Comparison of ENCODE assay signal across 8 mouse cellular contexts in the genomic region with DNA sequence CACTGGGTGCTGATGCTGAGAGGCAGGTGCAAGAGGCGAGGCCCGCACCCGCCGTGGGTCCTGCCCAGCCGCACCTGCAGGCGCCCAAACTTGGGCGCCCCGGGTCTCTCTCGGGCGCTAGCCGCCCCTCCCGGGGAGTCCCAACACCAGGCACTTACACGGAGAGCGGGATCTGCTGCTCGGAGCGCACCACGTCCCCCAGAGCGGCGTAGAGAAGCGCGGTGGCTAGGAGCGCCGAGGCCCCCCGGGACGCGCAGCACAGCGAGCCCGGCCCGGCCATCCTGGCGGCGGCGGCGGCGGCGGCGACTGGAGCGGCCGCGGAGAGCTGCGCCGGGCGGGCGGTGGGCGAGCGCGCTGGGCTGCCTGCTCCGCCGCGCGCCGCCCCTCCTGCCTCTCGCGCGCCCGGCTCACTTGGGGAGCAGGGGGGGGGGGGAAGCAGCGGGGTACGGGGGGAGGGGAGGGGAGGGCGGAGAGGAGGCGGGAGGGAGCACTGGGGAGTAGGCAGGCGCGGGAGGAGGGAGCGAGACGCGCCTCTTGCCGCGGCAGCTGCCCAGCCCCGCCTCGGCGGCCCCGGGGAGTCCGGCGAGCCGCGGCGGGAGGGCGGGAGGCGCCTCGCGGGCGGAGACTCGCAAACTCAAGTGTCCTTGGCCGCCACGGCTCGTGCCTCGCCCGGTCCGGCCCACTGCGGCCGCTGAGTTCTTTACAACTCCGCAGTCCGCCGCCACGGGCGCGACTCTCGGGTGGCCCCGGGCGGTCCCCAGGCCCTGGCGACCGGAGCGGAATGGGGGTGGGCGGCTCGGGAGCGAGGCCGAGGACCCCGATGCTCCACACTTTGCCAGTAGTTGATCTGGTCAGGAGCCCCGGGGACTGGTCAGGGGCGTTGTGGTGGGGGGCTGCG. TPM values are rescaled to one million over a fixed set of nuclear protein-coding genes. Genes with fewer than 3 reads are reported as not detected.
DNase-seq lines count a peak whose midpoint lies in the region; ATAC-seq and TF ChIP-seq lines count a peak whose summit lies in the region.

Cacna2d3 (minus strand) TSS at position 377 of the 898 bp plus-strand sequence.

- peak within 1 kb of the TSS; percentile 64 for H3K9ac ChIP-seq in heart, embryonic 14.5 days (ENCODE audit: low read length)
- peak within 1 kb of the TSS; percentile 57 for H3K9ac ChIP-seq in kidney, postnatal 0 days (ENCODE audit: low read depth, low read length)
- peak within 1 kb of the TSS; percentile 75 for H3K9ac ChIP-seq in neural tube, embryonic 11.5 days (ENCODE audit: low read length)

- DNase-seq in kidney, postnatal 0 days (ENCODE audit: low spot score), result peak; percentile 69
- DNase-seq in liver, result peak; percentile 28
- DNase-seq in neural tube, embryonic 11.5 days (ENCODE audit: low spot score), result peak; percentile 77
- DNase-seq in urinary bladder, postnatal 14 days (ENCODE audit: low spot score), result peak; percentile 52

- peak; percentile 50; the same call in 1 of the 2 replicates for TF ChIP-seq POLR2A in embryonic fibroblast, embryonic 13.5 days (IDR thresholded peaks at IDR 0.05; ENCODE audit: low read depth, low read length)

- no peak for TF ChIP-seq CTCF in embryonic fibroblast, embryonic 13.5 days (IDR thresholded peaks at IDR 0.05; ENCODE audit: borderline replicate concordance, insufficient read depth, low read length)
- no peak for TF ChIP-seq CTCF in kidney, postnatal 0 days (IDR thresholded peaks at IDR 0.05; ENCODE audit: low read depth)

- H3K27me3 ChIP-seq in erythroblast, embryonic 14.5 days (ENCODE audit: control insufficient read depth), result peaks cover 68% of the 10 kb centered on the region
- peaks cover 92% of the 10 kb centered on the region for H3K27me3 ChIP-seq in heart, embryonic 14.5 days (ENCODE audit: control insufficient read depth, insufficient read depth, low read length)
- H3K27me3 ChIP-seq in kidney, postnatal 0 days (ENCODE audit: insufficient read depth, low read length), result peaks cover 37% of the 10 kb centered on the region
- peaks cover 47% of the 10 kb centered on the region for H3K27me3 ChIP-seq in neural tube, embryonic 11.5 days (ENCODE audit: control insufficient read depth, insufficient read depth, low read length)

- H3K4me1 ChIP-seq in erythroblast, embryonic 14.5 days (ENCODE audit: control insufficient read depth), result no peaks in the 10 kb centered on the region
- no peaks in the 10 kb centered on the region for H3K4me1 ChIP-seq in embryonic fibroblast, embryonic 13.5 days (ENCODE audit: control insufficient read depth, insufficient read depth, low read length)
- H3K4me1 ChIP-seq in heart, embryonic 14.5 days (ENCODE audit: control insufficient read depth in 2 of 2, insufficient read depth in 2 of 2, low read length in 2 of 2), result peaks cover 0 to 10% of the 10 kb centered on the region in 2 experiments; a peak in 3 of 4 replicates
- H3K4me1 ChIP-seq in kidney, postnatal 0 days (replicated peaks; ENCODE audit: insufficient read depth, low read length), result peaks cover 9% of the 10 kb centered on the region; the same call in 1 of the 2 replicates
- H3K4me1 ChIP-seq in neural tube, embryonic 11.5 days (ENCODE audit: control insufficient read depth, insufficient read depth, low read length), result no peaks in the 10 kb centered on the region

- H3K4me3 ChIP-seq in erythroblast, embryonic 14.5 days (replicated peaks), result peak within 1 kb of the TSS; percentile 16
- peak within 1 kb of the TSS; percentile 52 for H3K4me3 ChIP-seq in embryonic fibroblast, embryonic 13.5 days (ENCODE audit: insufficient read depth, low read length)
- H3K4me3 ChIP-seq in heart, embryonic 14.5 days (ENCODE audit: control insufficient read depth in 1 of 2, insufficient read depth in 1 of 2, low read depth in 1 of 2, low read length in 2 of 2), result peak within 1 kb of the TSS; percentile 53 to 73
- H3K4me3 ChIP-seq in kidney, postnatal 0 days (replicated peaks; ENCODE audit: low read depth, low read length), result peak within 1 kb of the TSS; percentile 65
- peak within 1 kb of the TSS; percentile 68 for H3K4me3 ChIP-seq in neural tube, embryonic 11.5 days (ENCODE audit: low read depth, low read length)

- no peak for ATAC-seq in erythroblast, adult 5-6 weeks (replicated peaks; ENCODE audit: low FRiP score, poor library complexity, severe bottlenecking)
- ATAC-seq in heart, embryonic 14.5 days (ENCODE audit: insufficient number of reproducible peaks, insufficient read depth, low FRiP score, low read depth), result peak; percentile 60
- peak; percentile 45; the same call in 1 of the 2 replicates for ATAC-seq in kidney, postnatal 0 days (replicated peaks; ENCODE audit: low FRiP score, low read depth)
- ATAC-seq in neural tube, embryonic 11.5 days (ENCODE audit: insufficient read depth, low FRiP score, low TSS enrichment), result peak; percentile 76

- peak within 1 kb of the TSS; percentile 100 for H3K4me2 ChIP-seq in heart, embryonic 14.5 days (ENCODE audit: low read length)
- H3K4me2 ChIP-seq in kidney, postnatal 0 days (ENCODE audit: low read length), result peak within 1 kb of the TSS; percentile 99
- peak within 1 kb of the TSS; percentile 98 for H3K4me2 ChIP-seq in neural tube, embryonic 11.5 days (ENCODE audit: low read depth)

- no peaks in the 10 kb centered on the region for H3K36me3 ChIP-seq in erythroblast, embryonic 14.5 days (ENCODE audit: control insufficient read depth)
- no peaks in the 10 kb centered on the region for H3K36me3 ChIP-seq in heart, embryonic 14.5 days (ENCODE audit: control insufficient read depth, insufficient read depth, low read length)
- no peaks in the 10 kb centered on the region for H3K36me3 ChIP-seq in kidney, postnatal 0 days (ENCODE audit: insufficient read depth, low read length)
- no peaks in the 10 kb centered on the region for H3K36me3 ChIP-seq in neural tube, embryonic 11.5 days (ENCODE audit: control insufficient read depth, insufficient read depth, low read length)

- H3K9me3 ChIP-seq in erythroblast, embryonic 14.5 days (ENCODE audit: control insufficient read depth, low read length), result no peaks in the 10 kb centered on the region
- H3K9me3 ChIP-seq in heart, embryonic 14.5 days (ENCODE audit: control insufficient read depth, low read length), result no peaks in the 10 kb centered on the region
- H3K9me3 ChIP-seq in kidney, postnatal 0 days (replicated peaks; ENCODE audit: low read length), result no peaks in the 10 kb centered on the region
- no peaks in the 10 kb centered on the region for H3K9me3 ChIP-seq in neural tube, embryonic 11.5 days (ENCODE audit: control insufficient read depth, low read length)

- no peak within 1 kb of the TSS for H3K27ac ChIP-seq in embryonic fibroblast, embryonic 13.5 days (ENCODE audit: insufficient read depth, low read length)
- H3K27ac ChIP-seq in heart, embryonic 14.5 days (replicated peaks in 1 of 2; ENCODE audit: control insufficient read depth in 1 of 2, insufficient read depth in 1 of 2, low read depth in 2 of 2, low read length in 2 of 2), result no peak within 1 kb of the TSS
- H3K27ac ChIP-seq in kidney, postnatal 0 days, result no peak within 1 kb of the TSS
- H3K27ac ChIP-seq in neural tube, embryonic 11.5 days (ENCODE audit: low read depth, low read length), result peak within 1 kb of the TSS; percentile 76

- under 1% methylated on average over 76 of the region's 109 CpGs for WGBS in heart, embryonic 14.5 days
- under 1% methylated on average over 69 of the region's 109 CpGs for WGBS in kidney, postnatal 0 days
- WGBS in neural tube, embryonic 11.5 days, result under 1% methylated on average over 81 of the region's 109 CpGs

RNA-seq across cellular contexts. Expression of gene Cacna2d3, which starts in this region (rescaled TPM):
- 0.14 TPM in 1 of 2 replicates, not detected in the other for polyA plus RNA-seq in erythroblast, embryonic 14.5 days (2012)
- total RNA-seq in erythroblast, adult 5-6 weeks (2015; ENCODE audit: low replicate concordance), result not detected in 2 replicates
- total RNA-seq in erythroblast, adult 5-6 weeks (2017; ENCODE audit: low replicate concordance), result 0.28 TPM in 1 of 2 replicates, not detected in the other
- polyA plus RNA-seq in embryonic fibroblast, embryonic 13.5 days (2011; ENCODE audit: insufficient read length, low read depth, missing spikeins), result 3.3 and 5.3 TPM in 2 replicates
- 0.61 and 1.3 TPM in 2 replicates for polyA plus RNA-seq in heart, embryonic 14.5 days (2014; fragmentation: Nextera tagmentation; extraction: Ambion mirVana)
- polyA plus RNA-seq in kidney, postnatal 0 days (2015; fragmentation: Nextera tagmentation; extraction: Ambion mirVana), result 1.8 and 2.1 TPM in 2 replicates
- 18.0 and 19.1 TPM in 2 replicates for polyA plus RNA-seq in neural tube, embryonic 11.5 days (2014; fragmentation: Nextera tagmentation; extraction: Ambion mirVana)

Comparison
In these comparisons a context has a peak if more than half of its experiments do, and no peak if none do; other contexts are left out.
1. H3K4me3 ChIP-seq: peak in every context shown above with its lines; median percentile 68 in neural tube, embryonic 11.5 days; 65 in kidney, postnatal 0 days; 63 in heart, embryonic 14.5 days; 52 in embryonic fibroblast, embryonic 13.5 days; 16 in erythroblast, embryonic 14.5 days.